Mouse (Mus musculus) erythroblast, embryonic 14.5 days (primary cell): ENCODE measurements at regions not wholly inside any gene's neighbourhood (a gene's known extent, or its start where the extent isn't known, plus 50 kb on each side); places are given as distances from the start of the nearest gene placed in this dataset.

ENCODE experiments used
- H3K27me3 ChIP-seq: 2 replicates; pipeline ENCODE4 v1.6.1; 2012; ENCODE audit warnings: inconsistent platforms; ENCODE audit not compliant: control insufficient read depth
- H3K36me3 ChIP-seq: 2 replicates; pipeline ENCODE4 v1.6.1; 2012; ENCODE audit warnings: mild to moderate bottlenecking, inconsistent platforms; ENCODE audit not compliant: control insufficient read depth
- H3K4me1 ChIP-seq: 2 replicates; pipeline ENCODE4 v1.6.1; 2012; ENCODE audit warnings: inconsistent platforms; ENCODE audit not compliant: control insufficient read depth
- H3K4me3 ChIP-seq: replicated peaks from 2 replicates; pipeline ENCODE3; 2012; ENCODE audit warnings: moderate library complexity, mild to moderate bottlenecking, inconsistent platforms
- H3K9me3 ChIP-seq: 2 replicates; pipeline ENCODE4 v1.6.1; 2012; ENCODE audit warnings: low read length, inconsistent platforms, mixed read lengths; ENCODE audit not compliant: control insufficient read depth
- GATA1 ChIP-seq: IDR thresholded peaks from 2 replicates; pipeline ENCODE4 v1.6.1; 2012; ENCODE audit warnings: low read length, inconsistent platforms, mixed read lengths
- TAL1 ChIP-seq: IDR thresholded peaks from 3 replicates; pipeline ENCODE4 v1.6.1; 2012; ENCODE audit warnings: low read length, inconsistent platforms, mixed read lengths

GRCm38 (mm10) chr13:83988517-83988916 is 233.6 kb upstream of the Tmem161b start:
- Histone ChIP-seq H3K4me1 (no peaks in the 10 kb centered on the region), H3K27me3 (no peaks in the 10 kb centered on the region), H3K36me3 (no peaks in the 10 kb centered on the region), H3K9me3 (no peaks in the 10 kb centered on the region), H3K4me3 (no peak overlapping the region)
- no peak for TF ChIP-seq GATA1
- TF ChIP-seq TAL1 = no peak

- Histone ChIP-seq H3K9me3 (no peaks in the 10 kb centered on the region; the same call in 1 of the 2 replicates), H3K4me1 (no peaks in the 10 kb centered on the region), H3K36me3 (no peaks in the 10 kb centered on the region), H3K27me3 (no peaks in the 10 kb centered on the region), H3K4me3 (no peak overlapping the region)
- TF ChIP-seq GATA1 = no peak
- no peak for TF ChIP-seq TAL1
Measured at GRCm38 (mm10) chr13:83997599-83998369, 224.3 kb upstream of the Tmem161b start.

- no peak for TF ChIP-seq TAL1
- no peak for TF ChIP-seq GATA1
- Histone ChIP-seq H3K36me3 (no peaks in the 10 kb centered on the region), H3K4me1 (no peaks in the 10 kb centered on the region), H3K9me3 (no peaks in the 10 kb centered on the region), H3K4me3 (no peak overlapping the region), H3K27me3 (no peaks in the 10 kb centered on the region)
Measured at GRCm38 (mm10) chr13:84021771-84022170, 200.3 kb upstream of the Tmem161b start.

- no peaks in the 10 kb centered on the region for H3K36me3 ChIP-seq
- H3K9me3 ChIP-seq = no peaks in the 10 kb centered on the region
- no peaks in the 10 kb centered on the region for H3K4me1 ChIP-seq
- TF ChIP-seq GATA1 (no peak), TAL1 (no peak)
- H3K4me3 ChIP-seq = no peak overlapping the region
- H3K27me3 ChIP-seq = no peaks in the 10 kb centered on the region
Measured at GRCm38 (mm10) chr13:84023021-84023420, 199.1 kb upstream of the Tmem161b start.

GRCm38 (mm10) chr13:84023637-84024036 is 198.5 kb upstream of the Tmem161b start:
- Histone ChIP-seq H3K4me3 (no peak overlapping the region), H3K4me1 (no peaks in the 10 kb centered on the region), H3K27me3 (no peaks in the 10 kb centered on the region), H3K36me3 (no peaks in the 10 kb centered on the region), H3K9me3 (no peaks in the 10 kb centered on the region)
- TF ChIP-seq TAL1 (no peak), GATA1 (no peak)

GRCm38 (mm10) chr13:84025348-84025747 is 196.7 kb upstream of the Tmem161b start:
- Histone ChIP-seq H3K4me3 (no peak overlapping the region), H3K27me3 (no peaks in the 10 kb centered on the region), H3K36me3 (no peaks in the 10 kb centered on the region), H3K4me1 (no peaks in the 10 kb centered on the region), H3K9me3 (no peaks in the 10 kb centered on the region; the same call in 1 of the 2 replicates)
- TF ChIP-seq GATA1 (no peak), TAL1 (no peak)

- H3K36me3 ChIP-seq = no peaks in the 10 kb centered on the region
Measured at GRCm38 (mm10) chr13:84047736-84048135, 174.4 kb upstream of the Tmem161b start.

GRCm38 (mm10) chr13:84052221-84052620 is 169.9 kb upstream of the Tmem161b start:
- Histone ChIP-seq H3K27me3 (no peaks in the 10 kb centered on the region), H3K9me3 (no peaks in the 10 kb centered on the region), H3K4me1 (no peaks in the 10 kb centered on the region), H3K4me3 (no peak overlapping the region), H3K36me3 (no peaks in the 10 kb centered on the region)
- no peak for TF ChIP-seq TAL1
- TF ChIP-seq GATA1 = no peak

More at GRCm38 (mm10) chr13:84047736-84048135, 174.4 kb upstream of the Tmem161b start:
- H3K27me3 ChIP-seq = no peaks in the 10 kb centered on the region
- TF ChIP-seq GATA1 (no peak), TAL1 (no peak)
- H3K4me1 ChIP-seq = no peaks in the 10 kb centered on the region
- H3K9me3 ChIP-seq = no peaks in the 10 kb centered on the region; the same call in 1 of the 2 replicates
- H3K4me3 ChIP-seq = no peak overlapping the region

- TF ChIP-seq GATA1 = no peak
- TF ChIP-seq TAL1 = no peak
- no peaks in the 10 kb centered on the region for H3K4me1 ChIP-seq
- H3K36me3 ChIP-seq = no peaks in the 10 kb centered on the region
- H3K27me3 ChIP-seq = peaks cover 2% of the 10 kb centered on the region; the same call in 1 of the 2 replicates
- H3K4me3 ChIP-seq = no peak overlapping the region
- H3K9me3 ChIP-seq = no peaks in the 10 kb centered on the region
Measured at GRCm38 (mm10) chr13:84054956-84055355, 167.1 kb upstream of the Tmem161b start.
